In genomic region chr17:68176611-68177165, GRCm38 (mm10) we compare ENCODE assay signal across 9 mouse cellular contexts.
DNase-seq lines count a peak whose midpoint lies in the region; ATAC-seq and TF ChIP-seq lines count a peak whose summit lies in the region.
"Had no signal": no experiment of that assay in that cellular context is flagged by ENCODE, and none has a peak within 500 bp of the region (broad histone marks: within the 10 kb centered on the region; RNA-seq: fewer than 3 reads in every experiment).

No protein-coding gene starts in this region.

- no peaks in the 10 kb centered on the region for H3K4me1 ChIP-seq in forebrain, embryonic 16.5 days (replicated peaks; ENCODE audit: control insufficient read depth, insufficient read depth, low read length)
- H3K4me1 ChIP-seq: neural tube, embryonic 12.5 days had no signal

- no peak overlapping the region for H3K4me2 ChIP-seq in forebrain, embryonic 16.5 days (ENCODE audit: low read length)
- H3K4me2 ChIP-seq: neural tube, embryonic 12.5 days had no signal

- H3K9me3 ChIP-seq in forebrain, embryonic 16.5 days (ENCODE audit: control insufficient read depth, low read length) = no peaks in the 10 kb centered on the region
- H3K9me3 ChIP-seq: neural tube, embryonic 12.5 days had no signal

- peak; percentile 61 for DNase-seq in layer of hippocampus, adult 11-12 months (ENCODE audit: low spot score)
- DNase-seq in layer of hippocampus, adult 9-10 months (ENCODE audit: low spot score) = no peak
- peak; percentile 70 for DNase-seq in NIH3T3 (ENCODE audit: low read depth)
- peak; percentile 43 to 58 for DNase-seq in left cerebral cortex, adult 2 months (ENCODE audit: extremely low spot score in 1 of 2, low spot score in 2 of 2)
- peak; percentile 10 for DNase-seq in ovary, postnatal 36 days (ENCODE audit: low spot score)
- no peak for DNase-seq in spleen, postnatal 36 days (ENCODE audit: low spot score in 2 of 2)

- peak; percentile 67 for TF ChIP-seq CTCF in left cerebral cortex, adult 2 months (IDR thresholded peaks at IDR 0.05)

- WGBS in forebrain, embryonic 16.5 days = 64% methylated on average over 9 of the region's 9 CpGs

- intact Hi-C loops in left cerebral cortex, adult 2 months (cut with DNase I) = loop anchor here (1.0 to 5.0 kb wide), 4 partner anchors 86 to 931 kb away; no protein-coding TSS in a partner anchor

- H3K27ac ChIP-seq in forebrain, embryonic 16.5 days (ENCODE audit: low read length) = no peak overlapping the region
- no peak overlapping the region for H3K27ac ChIP-seq in left cerebral cortex, adult 2 months
- H3K27ac ChIP-seq: neural tube, embryonic 12.5 days had no signal

- no peak overlapping the region for H3K4me3 ChIP-seq in forebrain, embryonic 16.5 days (replicated peaks; ENCODE audit: low read length)
- H3K4me3 ChIP-seq in left cerebral cortex, adult 2 months = no peak overlapping the region
- H3K4me3 ChIP-seq: neural tube, embryonic 12.5 days had no signal

- H3K36me3 ChIP-seq in forebrain, embryonic 16.5 days (ENCODE audit: control insufficient read depth, insufficient read depth) = no peaks in the 10 kb centered on the region
- H3K36me3 ChIP-seq: neural tube, embryonic 12.5 days had no signal

- no peaks in the 10 kb centered on the region for H3K27me3 ChIP-seq in forebrain, embryonic 16.5 days (replicated peaks; ENCODE audit: control insufficient read depth, insufficient read depth, low read length)
- H3K27me3 ChIP-seq: neural tube, embryonic 12.5 days had no signal

- peak; percentile 58 for ATAC-seq in cerebellum, adult (ENCODE audit: insufficient number of reproducible peaks, low FRiP score, low TSS enrichment)
- ATAC-seq in forebrain, embryonic 16.5 days = peak; percentile 8; the same call in 1 of the 2 replicates

- H3K9ac ChIP-seq in forebrain, embryonic 16.5 days (replicated peaks; ENCODE audit: low read depth, low read length) = no peak overlapping the region
- H3K9ac ChIP-seq: neural tube, embryonic 12.5 days had no signal

Comparison
In these comparisons a context has a peak if more than half of its experiments do, and no peak if none do; other contexts are left out.
1. DNase-seq: peak in layer of hippocampus, adult 11-12 months (single experiment), NIH3T3 (single experiment), left cerebral cortex, adult 2 months (2 of 2) and ovary, postnatal 36 days (single experiment); none in layer of hippocampus, adult 9-10 months (single experiment) and spleen, postnatal 36 days (0 of 2).